Mouse (Mus musculus): Measurements from ENCODE around the gene Ism2. TPM values are rescaled to one million over a fixed set of nuclear protein-coding genes. Genes with fewer than 3 reads are reported as not detected.
A peak's percentile ranks its signal among the peaks of the same experiment; 100 is the strongest.

The Ism2 gene
- polyA plus RNA-seq, 1 experiment from 2014 or later, result 0.96 TPM

- peaks cover 40% of the 10 kb centered on the region for H3K36me3 ChIP-seq
- peak overlapping the region; percentile 92 for H3K27ac ChIP-seq (replicated peaks)
- WGBS, result under 1% methylated on average over 31 of the region's 31 CpGs
- H3K4me3 ChIP-seq (replicated peaks), result peak overlapping the region; percentile 93
- peak; percentile 63 for ATAC-seq (ENCODE audit: low FRiP score)
- peak overlapping the region; percentile 77 for H3K4me2 ChIP-seq
- H3K4me1 ChIP-seq, result peaks cover 23% of the 10 kb centered on the region
- no peaks in the 10 kb centered on the region for H3K27me3 ChIP-seq (replicated peaks)
- peak overlapping the region; percentile 90 for H3K9ac ChIP-seq (replicated peaks)
- H3K9me3 ChIP-seq (replicated peaks), result no peaks in the 10 kb centered on the region
Measured at GRCm38 (mm10) chr12:87266827-87267603, 32.5 kb downstream of the Ism2 start.

- Histone ChIP-seq H3K4me3 (replicated peaks) (peak within 1 kb of the TSS; percentile 93), H3K4me2 (peak within 1 kb of the TSS; percentile 77), H3K9ac (replicated peaks) (peak within 1 kb of the TSS; percentile 90), H3K27ac (replicated peaks) (peak within 1 kb of the TSS; percentile 92), H3K9me3 (replicated peaks) (no peaks in the 10 kb centered on the region), H3K36me3 (peaks cover 42% of the 10 kb centered on the region), H3K27me3 (replicated peaks) (no peaks in the 10 kb centered on the region), H3K4me1 (peaks cover 23% of the 10 kb centered on the region)
- ATAC-seq (ENCODE audit: low FRiP score), result peak; percentile 98
- under 1% methylated on average over 31 of the region's 31 CpGs for WGBS
Measured at GRCm38 (mm10) chr12:87266108-87266826, 33.2 kb downstream of the Ism2 start, which contains the start of the genes Vipas39 and Ahsa1. TSS of gene Vipas39 (minus strand) at chr12:87266256. TSS of gene Ahsa1 (plus strand) at chr12:87266479.

- H3K27me3 ChIP-seq (replicated peaks), result no peaks in the 10 kb centered on the region
- H3K4me1 ChIP-seq, result peaks cover 23% of the 10 kb centered on the region
- no peaks in the 10 kb centered on the region for H3K9me3 ChIP-seq (replicated peaks)
- peak overlapping the region; percentile 68 for H3K4me2 ChIP-seq
- WGBS, result 26% methylated on average over 11 of the region's 11 CpGs
- H3K36me3 ChIP-seq, result peaks cover 41% of the 10 kb centered on the region
- H3K4me3 ChIP-seq (replicated peaks), result peak overlapping the region; percentile 93
- peak overlapping the region; percentile 83 for H3K9ac ChIP-seq (replicated peaks)
- no peak for ATAC-seq (ENCODE audit: low FRiP score)
- peak overlapping the region; percentile 85 for H3K27ac ChIP-seq (replicated peaks)
Measured at GRCm38 (mm10) chr12:87265444-87265843, 34.1 kb downstream of the Ism2 start.

- peaks cover 64% of the 10 kb centered on the region for H3K36me3 ChIP-seq
- no peak overlapping the region for H3K4me3 ChIP-seq (replicated peaks)
Measured at GRCm38 (mm10) chr12:87260562-87260961, 38.9 kb downstream of the Ism2 start.

GRCm38 (mm10) chr12:87256629-87257028 lies 42.9 kb downstream of the Ism2 start:
- H3K27ac ChIP-seq (replicated peaks), result no peak overlapping the region
- ATAC-seq (ENCODE audit: low FRiP score), result no peak
- H3K9me3 ChIP-seq (replicated peaks), result no peaks in the 10 kb centered on the region
- H3K36me3 ChIP-seq, result peaks cover 83% of the 10 kb centered on the region
- WGBS, result 98% methylated on average over 5 of the region's 5 CpGs
- H3K4me2 ChIP-seq, result no peak overlapping the region
- H3K4me3 ChIP-seq (replicated peaks), result no peak overlapping the region
- H3K4me1 ChIP-seq, result no peaks in the 10 kb centered on the region
- no peaks in the 10 kb centered on the region for H3K27me3 ChIP-seq (replicated peaks)
- no peak overlapping the region for H3K9ac ChIP-seq (replicated peaks)

More at GRCm38 (mm10) chr12:87260562-87260961, 38.9 kb downstream of the Ism2 start:
- Histone ChIP-seq H3K9ac (replicated peaks) (no peak overlapping the region), H3K4me2 (no peak overlapping the region), H3K27ac (replicated peaks) (no peak overlapping the region), H3K9me3 (replicated peaks) (no peaks in the 10 kb centered on the region), H3K4me1 (peaks cover 8% of the 10 kb centered on the region), H3K27me3 (replicated peaks) (no peaks in the 10 kb centered on the region)
- ATAC-seq (ENCODE audit: low FRiP score), result no peak
- over 99% methylated on average over 8 of the region's 8 CpGs for WGBS

GRCm38 (mm10) chr12:87253878-87254277 lies 45.6 kb downstream of the Ism2 start:
- no peak for ATAC-seq (ENCODE audit: low FRiP score)
- WGBS, result 94% methylated on average over 6 of the region's 6 CpGs
- Histone ChIP-seq H3K4me3 (replicated peaks) (no peak overlapping the region), H3K36me3 (peaks cover 91% of the 10 kb centered on the region), H3K9ac (replicated peaks) (no peak overlapping the region), H3K9me3 (replicated peaks) (no peaks in the 10 kb centered on the region), H3K4me1 (no peaks in the 10 kb centered on the region), H3K27me3 (replicated peaks) (no peaks in the 10 kb centered on the region), H3K4me2 (no peak overlapping the region), H3K27ac (replicated peaks) (no peak overlapping the region)

- Histone ChIP-seq H3K4me3 (replicated peaks) (no peak overlapping the region), H3K9me3 (replicated peaks) (no peaks in the 10 kb centered on the region), H3K27me3 (replicated peaks) (no peaks in the 10 kb centered on the region), H3K4me2 (no peak overlapping the region), H3K4me1 (no peaks in the 10 kb centered on the region), H3K27ac (replicated peaks) (no peak overlapping the region), H3K9ac (replicated peaks) (no peak overlapping the region), H3K36me3 (peaks cover 85% of the 10 kb centered on the region)
- 97% methylated on average over 6 of the region's 6 CpGs for WGBS
- no peak for ATAC-seq (ENCODE audit: low FRiP score)
Measured at GRCm38 (mm10) chr12:87250161-87250560, 49.3 kb downstream of the Ism2 start.

GRCm38 (mm10) chr12:87238632-87239031 lies 60.9 kb downstream of the Ism2 start, which contains the start of gene Noxred1:
TSS of gene Noxred1 (minus strand) at chr12:87238732.
- Histone ChIP-seq H3K4me2 (no peak within 1 kb of the TSS), H3K4me3 (replicated peaks) (no peak within 1 kb of the TSS), H3K9ac (replicated peaks) (no peak within 1 kb of the TSS), H3K27me3 (replicated peaks) (no peaks in the 10 kb centered on the region), H3K27ac (replicated peaks) (no peak within 1 kb of the TSS), H3K4me1 (no peaks in the 10 kb centered on the region), H3K36me3 (peaks cover 53% of the 10 kb centered on the region), H3K9me3 (replicated peaks) (no peaks in the 10 kb centered on the region)
- 97% methylated on average over 1 of the region's 1 CpGs for WGBS
- no peak for ATAC-seq (ENCODE audit: low FRiP score)

GRCm38 (mm10) chr12:87236882-87237483 lies 62.5 kb downstream of the Ism2 start:
- H3K9ac ChIP-seq (replicated peaks), result no peak overlapping the region
- H3K27me3 ChIP-seq (replicated peaks), result no peaks in the 10 kb centered on the region
- no peaks in the 10 kb centered on the region for H3K9me3 ChIP-seq (replicated peaks)
- no peak overlapping the region for H3K27ac ChIP-seq (replicated peaks)
- H3K4me2 ChIP-seq, result no peak overlapping the region
- H3K36me3 ChIP-seq, result peaks cover 45% of the 10 kb centered on the region
- ATAC-seq (ENCODE audit: low FRiP score), result no peak
- H3K4me3 ChIP-seq (replicated peaks), result no peak overlapping the region
- H3K4me1 ChIP-seq, result no peaks in the 10 kb centered on the region
- 84% methylated on average over 5 of the region's 5 CpGs for WGBS

GRCm38 (mm10) chr12:87230379-87230895 lies 69.1 kb downstream of the Ism2 start:
- no peak for ATAC-seq (ENCODE audit: low FRiP score)
- Histone ChIP-seq H3K9ac (replicated peaks) (no peak overlapping the region), H3K36me3 (no peaks in the 10 kb centered on the region), H3K27me3 (replicated peaks) (no peaks in the 10 kb centered on the region), H3K4me2 (no peak overlapping the region), H3K4me1 (no peaks in the 10 kb centered on the region), H3K9me3 (replicated peaks) (no peaks in the 10 kb centered on the region), H3K27ac (replicated peaks) (no peak overlapping the region), H3K4me3 (replicated peaks) (no peak overlapping the region)

- H3K4me1 ChIP-seq, result no peaks in the 10 kb centered on the region
- no peak for ATAC-seq (ENCODE audit: low FRiP score)
- H3K4me2 ChIP-seq, result no peak overlapping the region
- no peak overlapping the region for H3K9ac ChIP-seq (replicated peaks)
- H3K27ac ChIP-seq (replicated peaks), result no peak overlapping the region
- no peaks in the 10 kb centered on the region for H3K9me3 ChIP-seq (replicated peaks)
- no peaks in the 10 kb centered on the region for H3K27me3 ChIP-seq (replicated peaks)
- 86% methylated on average over 2 of the region's 2 CpGs for WGBS
- H3K36me3 ChIP-seq, result no peaks in the 10 kb centered on the region
- H3K4me3 ChIP-seq (replicated peaks), result no peak overlapping the region
Measured at GRCm38 (mm10) chr12:87229633-87230032, 69.9 kb downstream of the Ism2 start.
